Mouse (Mus musculus) bone marrow, adult 2 months (tissue): ENCODE results near the gene Ubox5. TPM values are rescaled to one million over a fixed set of nuclear protein-coding genes. Genes with fewer than 3 reads are reported as not detected.

ENCODE experiments used
- H3K27ac ChIP-seq: fragments of 200-500 bp; 2 replicates; pipeline ENCODE4 v1.5.1; 2012; ENCODE audit warnings: low read depth, mild to moderate bottlenecking, control low read depth, inconsistent platforms, low read length; ENCODE audit not compliant: control insufficient read depth, poor library complexity, insufficient read depth
- H3K4me1 ChIP-seq: fragments of 200-500 bp; 2 replicates; pipeline ENCODE4 v1.6.1; 2011; ENCODE audit warnings: low read length; ENCODE audit not compliant: control insufficient read depth, insufficient read depth
- H3K4me3 ChIP-seq: fragments of 200-500 bp; replicated peaks from 2 replicates; pipeline ENCODE3; 2011; ENCODE audit warnings: mild to moderate bottlenecking, low read depth, low read length, control low read depth; ENCODE audit not compliant: control insufficient read depth
- CTCF ChIP-seq: fragments of 200-500 bp; IDR thresholded peaks from 2 replicates; pipeline ENCODE4 v1.5.1; 2011; ENCODE audit warnings: low read length, control low read depth; ENCODE audit not compliant: control insufficient read depth, insufficient read depth
- POLR2A ChIP-seq: fragments of 200-500 bp; IDR thresholded peaks from 2 replicates; pipeline ENCODE4 v1.6.1; 2011; ENCODE audit warnings: low read depth, mild to moderate bottlenecking, control low read depth, low read length, borderline replicate concordance; ENCODE audit not compliant: control insufficient read depth
- WGBS: fragments of 180-500 bp; shearing (Covaris S2); methylation state at CpG from one replicate; pipeline ENCODE4 v1.1.7; 2018; 5-methylcytosine and 5-hydroxymethylcytosine counted together
- polyA plus RNA-seq: library from polyadenylated mRNA; stranded (reverse); fragments of >200 nt; gene quantifications from 2 replicates; pipeline ENCODE4 v1.2.4, GENCODE M21; 2011; ENCODE audit warnings: low replicate concordance; ENCODE audit not compliant: missing spikeins, insufficient read depth, insufficient read length

The Ubox5 gene
- polyA plus RNA-seq, 1 experiment: 5.4 TPM

DNA sequence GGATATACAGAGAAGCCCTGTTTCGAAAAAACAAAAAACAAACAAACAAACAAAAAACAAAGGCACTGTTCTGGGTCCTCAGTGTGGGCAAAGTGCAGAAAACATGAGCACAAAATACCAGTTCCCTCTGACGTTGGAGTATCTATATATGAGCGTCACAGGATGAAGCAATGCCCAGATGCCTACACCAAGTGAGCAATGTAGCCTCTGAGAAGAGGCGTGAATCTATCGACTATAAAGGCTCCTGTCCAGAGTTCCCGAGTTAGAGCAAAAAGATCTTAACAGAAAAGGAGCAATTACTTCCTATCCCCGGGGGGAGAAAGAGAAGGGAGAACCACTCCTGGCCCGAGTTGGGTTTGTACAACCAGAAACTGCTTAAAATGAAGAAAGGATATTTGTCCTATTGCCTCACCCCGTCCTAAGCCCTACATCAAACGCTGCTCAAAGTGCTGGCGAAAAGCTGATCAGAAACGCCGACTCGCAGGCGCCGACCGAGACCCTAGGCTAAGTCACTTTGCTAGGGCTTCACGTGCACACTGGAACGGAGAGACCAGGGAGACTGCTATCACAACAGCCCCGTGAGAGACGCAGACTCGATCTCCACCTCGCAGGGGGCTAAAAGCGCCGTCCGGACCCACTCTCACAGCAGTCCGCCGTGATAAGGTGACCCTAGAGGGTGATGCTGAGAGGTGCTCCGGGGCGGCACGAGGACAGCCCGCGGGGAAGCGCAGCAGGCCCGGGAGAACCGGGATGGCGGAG, 579 bp downstream of the Ubox5 start:
- 2% methylated on average over 37 of the region's 37 CpGs for WGBS
- peak overlapping the region; percentile 93 for H3K4me3 ChIP-seq
- peak overlapping the region; percentile 84; the same call in 1 of the 2 replicates for H3K27ac ChIP-seq
- TF ChIP-seq POLR2A (no peak), CTCF (no peak)
- no peaks in the 10 kb centered on the region for H3K4me1 ChIP-seq

GRCm38 (mm10) chr2:130628424-130628823, 1.4 kb downstream of the Ubox5 start:
- H3K4me1 ChIP-seq: no peaks in the 10 kb centered on the region
- WGBS: 77% methylated on average over 3 of the region's 3 CpGs
- H3K27ac ChIP-seq: no peak overlapping the region
- no peak overlapping the region for H3K4me3 ChIP-seq
- TF ChIP-seq POLR2A: no peak
- TF ChIP-seq CTCF: no peak

GRCm38 (mm10) chr2:130618972-130619371, 10.9 kb downstream of the Ubox5 start:
- Histone ChIP-seq H3K27ac (no peak overlapping the region), H3K4me3 (no peak overlapping the region), H3K4me1 (no peaks in the 10 kb centered on the region)
- TF ChIP-seq CTCF: no peak
- no peak for TF ChIP-seq POLR2A
- WGBS: 93% methylated on average over 7 of the region's 7 CpGs

GRCm38 (mm10) chr2:130613091-130613490, 16.7 kb downstream of the Ubox5 start:
- Histone ChIP-seq H3K4me3 (no peak overlapping the region), H3K27ac (no peak overlapping the region), H3K4me1 (no peaks in the 10 kb centered on the region; the same call in 1 of the 2 replicates)
- TF ChIP-seq CTCF (peak; percentile 39; the same call in 1 of the 2 replicates), POLR2A (no peak)
- WGBS: 81% methylated on average over 3 of the region's 3 CpGs

DNA sequence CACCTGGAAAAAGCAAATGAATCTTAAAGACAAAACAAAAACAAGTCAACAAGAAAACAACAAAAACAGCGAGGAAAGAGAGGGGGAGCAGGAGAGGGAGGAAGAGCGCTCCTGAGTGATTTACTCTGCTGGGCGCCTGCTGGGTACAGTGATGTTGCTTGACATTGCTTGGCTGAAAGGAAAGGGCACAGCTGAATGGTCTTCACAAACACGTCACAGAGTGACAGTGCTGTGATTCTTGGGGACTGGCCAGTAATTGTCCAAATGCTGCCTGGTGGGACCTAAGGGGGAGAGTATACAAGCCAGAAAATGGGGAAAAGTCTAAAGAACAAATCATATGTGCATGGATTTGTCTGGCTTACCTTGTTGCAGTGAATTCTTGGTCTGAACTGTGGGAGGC, 27.6 kb downstream of the Ubox5 start:
- H3K27ac ChIP-seq: no peak overlapping the region
- H3K4me1 ChIP-seq: no peaks in the 10 kb centered on the region
- H3K4me3 ChIP-seq: no peak overlapping the region
- 87% methylated on average over 4 of the region's 4 CpGs for WGBS
- TF ChIP-seq POLR2A (no peak), CTCF (no peak)

GRCm38 (mm10) chr2:130598399-130598798, 31.4 kb downstream of the Ubox5 start:
- Histone ChIP-seq H3K4me1 (no peaks in the 10 kb centered on the region), H3K27ac (no peak overlapping the region), H3K4me3 (no peak overlapping the region)
- TF ChIP-seq CTCF (no peak), POLR2A (no peak)
- 87% methylated on average over 3 of the region's 3 CpGs for whole genome bisulfite sequencing

GRCm38 (mm10) chr2:130597601-130598010, 32.2 kb downstream of the Ubox5 start:
- no peak overlapping the region for H3K27ac ChIP-seq
- 29% methylated on average over 1 of the region's 1 CpGs for WGBS
- no peak overlapping the region for H3K4me3 ChIP-seq
- TF ChIP-seq CTCF: no peak
- TF ChIP-seq POLR2A: no peak
- H3K4me1 ChIP-seq: no peaks in the 10 kb centered on the region

GRCm38 (mm10) chr2:130595596-130595995, 34.2 kb downstream of the Ubox5 start:
- no peak overlapping the region for H3K4me3 ChIP-seq
- no peaks in the 10 kb centered on the region for H3K4me1 ChIP-seq
- TF ChIP-seq CTCF (no peak), POLR2A (no peak)
- 80% methylated on average over 1 of the region's 1 CpGs for WGBS
- no peak overlapping the region for H3K27ac ChIP-seq

- WGBS: 84% methylated on average over 2 of the region's 2 CpGs
- TF ChIP-seq CTCF (no peak), POLR2A (no peak)
- Histone ChIP-seq H3K27ac (no peak overlapping the region), H3K4me3 (no peak overlapping the region), H3K4me1 (no peaks in the 10 kb centered on the region)
These were observed 38.8 kb downstream of the Ubox5 start for GRCm38 (mm10) chr2:130591016-130591415.
